Mouse (Mus musculus) myocyte (in vitro differentiated cells): ENCODE measurements around the gene Eif4a1.

Experiments
- E2F4 ChIP-seq: IDR thresholded peaks from one replicate; pipeline ENCODE4 v1.6.1; 2011; ENCODE audit warnings: mild to moderate bottlenecking, control low read depth, moderate library complexity; ENCODE audit not compliant: insufficient read depth
- MAX ChIP-seq: IDR thresholded peaks from one replicate; pipeline ENCODE4 v1.6.1; 2011; ENCODE audit warnings: low read depth, mild to moderate bottlenecking, control low read depth
- MYOD1 ChIP-seq, 3 experiments: IDR thresholded peaks; one replicate each; pipeline ENCODE4 v1.6.1; 2011; ENCODE audit warnings: control low read depth in 2 of 3, low read depth in 2 of 3, mild to moderate bottlenecking in 2 of 3, moderate library complexity in 1 of 3; ENCODE audit not compliant: insufficient read length in 2 of 3, control insufficient read depth in 1 of 3
- MYOG ChIP-seq, 3 experiments: IDR thresholded peaks; one replicate each; pipeline ENCODE4 v1.6.1; 2011; ENCODE audit warnings: control low read depth in 2 of 3, low read depth in 2 of 3, mild to moderate bottlenecking in 2 of 3; ENCODE audit not compliant: insufficient read length in 2 of 3, control insufficient read depth in 1 of 3, insufficient read depth in 1 of 3
- POLR2A ChIP-seq: IDR thresholded peaks from one replicate; pipeline ENCODE4 v1.6.1; 2011; ENCODE audit warnings: low read depth, mild to moderate bottlenecking, control low read depth, moderate library complexity; ENCODE audit not compliant: insufficient read length
- POLR2AphosphoS2 ChIP-seq: IDR thresholded peaks from one replicate; pipeline ENCODE4 v1.6.1; 2011; ENCODE audit warnings: low read depth, control low read depth; ENCODE audit not compliant: insufficient read length
- REST ChIP-seq: IDR thresholded peaks from one replicate; pipeline ENCODE4 v1.6.1; 2011; ENCODE audit warnings: mild to moderate bottlenecking, control low read depth, moderate library complexity; ENCODE audit not compliant: insufficient read depth, insufficient read length
- TCF12 ChIP-seq: IDR thresholded peaks from one replicate; pipeline ENCODE4 v1.6.1; 2011; ENCODE audit warnings: mild to moderate bottlenecking, control low read depth; ENCODE audit not compliant: poor library complexity, insufficient read depth, severe bottlenecking
- USF1 ChIP-seq: IDR thresholded peaks from one replicate; pipeline ENCODE4 v1.6.1; 2011; ENCODE audit warnings: low read depth, mild to moderate bottlenecking, control low read depth, moderate library complexity

DNA sequence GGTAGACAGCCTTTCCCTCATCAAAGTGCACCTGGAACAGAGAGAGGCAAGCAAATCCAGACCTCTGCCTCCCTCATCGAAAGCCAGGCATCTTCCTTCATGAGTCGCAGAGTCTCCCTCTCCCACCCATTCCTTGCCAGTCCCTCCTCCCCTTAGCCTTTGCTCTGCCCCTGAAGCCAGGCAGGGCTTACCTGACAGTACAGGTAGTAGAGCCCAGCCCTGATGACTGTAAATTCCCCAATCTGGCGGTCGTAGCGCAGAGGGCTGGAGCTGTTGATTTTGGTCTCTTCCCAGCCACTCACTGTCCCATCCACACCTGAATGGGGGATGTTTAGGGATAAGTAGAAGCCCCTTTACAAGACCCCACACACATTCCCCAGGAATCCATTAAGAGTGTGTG is 14.8 kb upstream of the Eif4a1 start:
- no peak for TF ChIP-seq POLR2A
- no peak for TF ChIP-seq MAX
- no peak for TF ChIP-seq POLR2AphosphoS2
- TF ChIP-seq USF1: no peak
- TF ChIP-seq REST: no peak
- no peak for TF ChIP-seq E2F4
- TF ChIP-seq MYOG (IDR thresholded peaks at IDR 0.05; ENCODE audit: control insufficient read depth in 1 of 3, insufficient read depth in 1 of 3, insufficient read length in 2 of 3, low read depth in 2 of 3): no peak
- TF ChIP-seq TCF12: no peak
- TF ChIP-seq MYOD1 (IDR thresholded peaks at IDR 0.05; ENCODE audit: control insufficient read depth in 1 of 3, insufficient read length in 2 of 3, low read depth in 2 of 3): no peak
